19 mouse cellular contexts compared by ENCODE assay signal in the genomic region with DNA sequence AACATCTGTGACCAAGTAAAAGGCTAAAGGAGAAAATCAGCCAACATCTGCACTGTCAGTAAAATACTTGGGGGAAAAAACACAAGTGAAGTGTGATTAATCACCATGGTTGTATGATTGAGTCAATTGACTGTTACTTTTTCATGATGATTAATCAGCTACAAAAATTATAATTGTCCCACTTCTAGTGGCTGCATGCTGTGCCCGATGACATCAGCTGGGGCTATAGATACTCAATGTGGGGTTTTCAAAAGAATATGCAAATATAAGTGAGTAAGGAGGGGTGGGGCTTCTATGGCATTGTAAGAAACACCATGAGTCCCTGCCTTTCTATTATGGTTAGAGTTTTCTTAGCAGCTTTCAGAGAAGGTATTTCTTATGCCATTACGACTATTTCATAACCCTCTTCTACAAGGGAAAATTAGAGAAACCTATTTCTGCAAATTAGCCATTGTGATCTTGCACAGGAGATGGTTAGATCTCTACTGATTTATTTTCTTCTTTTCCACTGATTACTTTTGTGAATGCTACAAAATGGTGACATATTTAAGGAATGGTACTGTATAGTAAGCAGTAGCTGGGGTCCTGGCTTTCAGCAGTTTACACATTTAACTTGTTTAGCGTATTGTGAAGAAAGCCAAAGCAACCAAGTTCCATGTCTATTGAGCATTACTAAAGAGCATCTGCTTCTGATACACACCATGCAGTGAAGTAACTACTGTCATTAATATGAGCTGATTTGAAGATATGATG.
DNase-seq lines count a peak whose midpoint lies in the region; ATAC-seq and TF ChIP-seq lines count a peak whose summit lies in the region.
"Had no signal": no experiment of that assay in that cellular context is flagged by ENCODE, and none has a peak within 500 bp of the region (broad histone marks: within the 10 kb centered on the region; RNA-seq: fewer than 3 reads in every experiment).

No protein-coding gene starts in this region.

- H3K4me2 ChIP-seq in hindbrain, embryonic 11.5 days (replicated peaks; ENCODE audit: low read depth, low read length), result no peak overlapping the region
- no peak overlapping the region for H3K4me2 ChIP-seq in hindbrain, postnatal 0 days (ENCODE audit: low read depth, low read length)
- no peak overlapping the region for H3K4me2 ChIP-seq in forebrain, embryonic 14.5 days (ENCODE audit: low read length)
- H3K4me2 ChIP-seq: embryonic facial prominence, embryonic 13.5 days; heart, embryonic 11.5 days; heart, embryonic 15.5 days; hindbrain, embryonic 14.5 days had no signal

- intact Hi-C loops in gastrocnemius, postnatal 14 days (cut with DNase I; ENCODE audit: low total_unique reads), result no loop called here

- H3K9ac ChIP-seq in hindbrain, embryonic 11.5 days (ENCODE audit: low read depth, low read length), result no peak overlapping the region
- no peak overlapping the region for H3K9ac ChIP-seq in hindbrain, postnatal 0 days (replicated peaks; ENCODE audit: low read length)
- H3K9ac ChIP-seq in forebrain, embryonic 14.5 days (ENCODE audit: low read length), result no peak overlapping the region
- H3K9ac ChIP-seq: embryonic facial prominence, embryonic 13.5 days; heart, embryonic 15.5 days; hindbrain, embryonic 14.5 days had no signal

- DNase-seq in hindbrain, embryonic 11.5 days (ENCODE audit: low spot score), result no peak
- no peak for DNase-seq in hindbrain, postnatal 0 days (ENCODE audit: low spot score)
- peak; percentile 27 for DNase-seq in Muller cell, postnatal 12 days (ENCODE audit: inconsistent ontology term)
- DNase-seq in forebrain, embryonic 14.5 days (ENCODE audit: low spot score), result peak; percentile 67
- DNase-seq in retina, postnatal 1 day, result peak; percentile 4
- DNase-seq in cerebellum, postnatal 14 days, result no peak
- DNase-seq in gastrocnemius, postnatal 14 days, result no peak
- DNase-seq: adrenal gland, adult 8-10 months; cerebellum, adult 11-12 months; cerebellum, adult 9-10 months; cerebellum, postnatal 36 days; gastrocnemius, postnatal 10 days; heart, adult 2 months; heart, postnatal 14 days had no signal

- ATAC-seq in hindbrain, embryonic 11.5 days (ENCODE audit: low FRiP score), result peak; percentile 53; the same call in 1 of the 2 replicates
- no peak for ATAC-seq in hindbrain, postnatal 0 days
- ATAC-seq in forebrain, embryonic 14.5 days, result peak; percentile 92
- ATAC-seq: intestine, embryonic 16.5 days had no signal

- H3K4me3 ChIP-seq in hindbrain, embryonic 11.5 days (ENCODE audit: low read depth, low read length), result no peak overlapping the region
- no peak overlapping the region for H3K4me3 ChIP-seq in hindbrain, postnatal 0 days (ENCODE audit: low read length)
- H3K4me3 ChIP-seq in forebrain, embryonic 14.5 days (ENCODE audit: low read depth, low read length), result no peak overlapping the region
- H3K4me3 ChIP-seq: embryonic facial prominence, embryonic 13.5 days; heart, adult 2 months; heart, embryonic 15.5 days had no signal

- H3K27me3 ChIP-seq in hindbrain, embryonic 11.5 days (ENCODE audit: control insufficient read depth, insufficient read depth, low read length), result no peaks in the 10 kb centered on the region
- H3K27me3 ChIP-seq in hindbrain, postnatal 0 days (ENCODE audit: insufficient read depth, low read length), result no peaks in the 10 kb centered on the region
- no peaks in the 10 kb centered on the region for H3K27me3 ChIP-seq in forebrain, embryonic 14.5 days (replicated peaks; ENCODE audit: control insufficient read depth, insufficient read depth, low read length)
- H3K27me3 ChIP-seq: embryonic facial prominence, embryonic 13.5 days; heart, embryonic 15.5 days had no signal

- H3K9me3 ChIP-seq in hindbrain, embryonic 11.5 days (ENCODE audit: control insufficient read depth, low read length), result no peaks in the 10 kb centered on the region
- H3K9me3 ChIP-seq in hindbrain, postnatal 0 days (ENCODE audit: low read length), result no peaks in the 10 kb centered on the region
- no peaks in the 10 kb centered on the region for H3K9me3 ChIP-seq in forebrain, embryonic 14.5 days (replicated peaks; ENCODE audit: control insufficient read depth, low read length)
- H3K9me3 ChIP-seq: embryonic facial prominence, embryonic 13.5 days; heart, embryonic 15.5 days had no signal

- H3K27ac ChIP-seq in hindbrain, embryonic 11.5 days (ENCODE audit: low read depth, low read length), result no peak overlapping the region
- no peak overlapping the region for H3K27ac ChIP-seq in hindbrain, postnatal 0 days
- no peak overlapping the region for H3K27ac ChIP-seq in forebrain, embryonic 14.5 days (ENCODE audit: low read depth, low read length)
- H3K27ac ChIP-seq: embryonic facial prominence, embryonic 13.5 days; heart, adult 2 months; heart, embryonic 15.5 days; hindbrain, embryonic 14.5 days had no signal

- no peaks in the 10 kb centered on the region for H3K36me3 ChIP-seq in hindbrain, embryonic 11.5 days (ENCODE audit: control insufficient read depth, insufficient read depth, low read length)
- no peaks in the 10 kb centered on the region for H3K36me3 ChIP-seq in hindbrain, postnatal 0 days (ENCODE audit: insufficient read depth, low read length)
- no peaks in the 10 kb centered on the region for H3K36me3 ChIP-seq in forebrain, embryonic 14.5 days (ENCODE audit: control insufficient read depth, insufficient read depth, low read length)
- H3K36me3 ChIP-seq: embryonic facial prominence, embryonic 13.5 days; heart, embryonic 15.5 days had no signal

- no peak for TF ChIP-seq CTCF in hindbrain, postnatal 0 days (IDR thresholded peaks at IDR 0.05; ENCODE audit: low read depth)

- WGBS in hindbrain, embryonic 11.5 days, result 72% methylated on average over 3 of the region's 3 CpGs
- WGBS in hindbrain, postnatal 0 days, result 55% methylated on average over 3 of the region's 3 CpGs
- WGBS in forebrain, embryonic 14.5 days, result 27% methylated on average over 3 of the region's 3 CpGs

- no peaks in the 10 kb centered on the region for H3K4me1 ChIP-seq in hindbrain, embryonic 11.5 days (replicated peaks; ENCODE audit: control insufficient read depth, insufficient read depth, low read length)
- H3K4me1 ChIP-seq in hindbrain, postnatal 0 days (ENCODE audit: insufficient read depth, low read length), result no peaks in the 10 kb centered on the region
- 0 out of 2 replicates have a peak, but pooled peaks cover 2% of the 10 kb centered on the region for H3K4me1 ChIP-seq in forebrain, embryonic 14.5 days (ENCODE audit: control insufficient read depth, insufficient read depth, low read length)
- H3K4me1 ChIP-seq: embryonic facial prominence, embryonic 13.5 days; heart, embryonic 15.5 days had no signal

Comparison
In these comparisons a context has a peak if more than half of its experiments do, and no peak if none do; other contexts are left out.
1. DNase-seq: peak in Muller cell, postnatal 12 days (single experiment), forebrain, embryonic 14.5 days (single experiment) and retina, postnatal 1 day (single experiment); none in hindbrain, embryonic 11.5 days (single experiment), hindbrain, postnatal 0 days (single experiment), cerebellum, postnatal 14 days (0 of 2) and gastrocnemius, postnatal 14 days (single experiment).